Mouse (Mus musculus) ES-E14 (cell line): Measurements from ENCODE around the gene 5330417C22Rik.

Source experiments
- HCFC1 ChIP-seq: IDR thresholded peaks from 2 replicates; pipeline ENCODE4 v1.6.1; 2012; ENCODE audit warnings: low read length, inconsistent platforms, borderline replicate concordance; ENCODE audit not compliant: insufficient read depth
- ZNF384 ChIP-seq: IDR thresholded peaks from 2 replicates; pipeline ENCODE4 v1.6.1; 2012; ENCODE audit warnings: low read depth, low read length, inconsistent platforms

DNA sequence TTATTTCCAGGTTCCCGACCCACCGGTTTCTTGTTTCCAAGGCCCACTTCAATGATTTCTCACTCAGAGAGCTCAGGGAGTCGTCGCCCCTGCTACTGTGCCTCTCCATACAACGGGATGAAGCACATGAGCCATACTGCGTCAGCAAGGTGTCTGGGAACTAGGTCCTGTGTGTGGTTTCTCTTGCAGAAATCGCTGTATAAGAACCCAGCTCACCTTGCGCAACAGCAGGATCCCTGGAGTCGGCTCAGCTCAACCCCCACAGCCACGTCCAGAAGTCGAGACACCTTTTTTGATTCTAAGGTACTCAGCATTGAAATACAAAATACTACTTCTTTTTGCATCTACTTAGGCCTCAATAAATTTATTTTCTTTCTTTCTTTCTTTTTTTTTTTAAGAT is 6.0 kb upstream of the 5330417C22Rik start:
- TF ChIP-seq HCFC1: no peak
- no peak for TF ChIP-seq ZNF384
